Mouse (Mus musculus) stomach, embryonic 14.5 days (tissue): Measurements from ENCODE around the gene Slco3a1. TPM values are rescaled to one million over a fixed set of nuclear protein-coding genes. Genes with fewer than 3 reads are reported as not detected.

Experiments used
- ATAC-seq: fragments of 200-750 bp; cut with Nextera tagmentation; 2 replicates; pipeline ENCODE4 v1.8.0; 2017; ENCODE audit warnings: low read depth, moderate TSS enrichment; ENCODE audit not compliant: insufficient number of reproducible peaks, insufficient read depth, low FRiP score
- H3K27ac ChIP-seq: fragments of 300-500 bp; sonication (generic); 2 replicates; pipeline ENCODE4 v1.5.1; 2014; ENCODE audit warnings: mild to moderate bottlenecking, low read length, moderate library complexity, mixed read lengths
- H3K27me3 ChIP-seq: fragments of 300-500 bp; sonication (generic); 2 replicates; pipeline ENCODE4 v1.6.1; 2014; ENCODE audit warnings: low read length, control low read depth, mixed read lengths; ENCODE audit not compliant: control insufficient read depth, insufficient read depth
- H3K36me3 ChIP-seq: fragments of 300-500 bp; sonication (generic); 2 replicates; pipeline ENCODE4 v1.6.1; 2014; ENCODE audit warnings: mild to moderate bottlenecking, control low read depth, low read length, moderate library complexity, mixed read lengths; ENCODE audit not compliant: control insufficient read depth, insufficient read depth
- H3K4me1 ChIP-seq: fragments of 300-500 bp; sonication (generic); 2 replicates; pipeline ENCODE4 v1.6.1; 2014; ENCODE audit warnings: low read length, control low read depth, mixed read lengths; ENCODE audit not compliant: control insufficient read depth, insufficient read depth
- H3K4me2 ChIP-seq: fragments of 300-500 bp; sonication (generic); replicated peaks from 2 replicates; pipeline ENCODE4 v1.6.1; 2014; ENCODE audit warnings: low read depth, low read length, control low read depth
- H3K4me3 ChIP-seq: fragments of 300-500 bp; sonication (generic); 2 replicates; pipeline ENCODE4 v1.5.1; 2014; ENCODE audit warnings: low read depth, low read length, control low read depth
- H3K9ac ChIP-seq: fragments of 300-500 bp; sonication (generic); replicated peaks from 2 replicates; pipeline ENCODE4 v1.6.1; 2014; ENCODE audit warnings: low read depth, mild to moderate bottlenecking, control low read depth, low read length, moderate library complexity, mixed read lengths
- H3K9me3 ChIP-seq: fragments of 300-500 bp; sonication (generic); 2 replicates; pipeline ENCODE4 v1.6.1; 2016; ENCODE audit warnings: low read depth, low read length, control low read depth; ENCODE audit not compliant: control insufficient read depth
- WGBS: fragments of 180-500 bp; shearing (Covaris S2); extraction: QIAGEN DNeasy Blood & Tissue Kit; methylation state at CpG from one replicate; pipeline ENCODE4 v1.1.7; 2014; 5-methylcytosine and 5-hydroxymethylcytosine counted together
- polyA plus RNA-seq: library from polyadenylated mRNA; unstranded; fragments of >200 nt; fragmentation: Nextera tagmentation; extraction: Ambion mirVana; gene quantifications from 2 replicates; pipeline ENCODE4 v1.2.1, GENCODE M21; 2014

Slco3a1 gene
- polyA plus RNA-seq, 1 experiment from 2014 or later = 9.1 TPM

DNA sequence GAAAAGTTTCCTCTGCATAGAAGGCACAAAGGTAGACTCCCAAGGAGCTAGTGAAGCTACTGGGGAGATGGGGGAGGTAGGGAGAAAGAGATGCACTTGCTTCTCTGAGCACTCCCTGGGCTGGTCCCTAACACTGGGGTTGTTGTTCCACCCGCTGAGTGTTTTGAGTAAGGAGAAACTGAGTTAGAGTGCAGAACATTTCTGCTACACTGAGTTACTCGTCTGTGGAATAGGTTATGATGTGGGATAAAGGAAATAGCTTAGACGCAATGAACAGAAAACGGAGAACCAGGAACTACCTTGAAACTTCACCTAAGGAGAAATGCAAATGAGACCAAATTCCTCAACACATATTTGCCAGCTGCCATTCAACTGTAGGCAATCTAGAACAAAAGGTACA is 155.4 kb downstream of the Slco3a1 start:
- Histone ChIP-seq H3K36me3 (no peaks in the 10 kb centered on the region), H3K4me3 (no peak overlapping the region), H3K27me3 (no peaks in the 10 kb centered on the region), H3K4me2 (no peak overlapping the region), H3K9ac (no peak overlapping the region), H3K9me3 (no peaks in the 10 kb centered on the region), H3K27ac (no peak overlapping the region), H3K4me1 (no peaks in the 10 kb centered on the region)
- no peak for ATAC-seq
- 93% methylated on average over 4 of the region's 4 CpGs for WGBS

DNA sequence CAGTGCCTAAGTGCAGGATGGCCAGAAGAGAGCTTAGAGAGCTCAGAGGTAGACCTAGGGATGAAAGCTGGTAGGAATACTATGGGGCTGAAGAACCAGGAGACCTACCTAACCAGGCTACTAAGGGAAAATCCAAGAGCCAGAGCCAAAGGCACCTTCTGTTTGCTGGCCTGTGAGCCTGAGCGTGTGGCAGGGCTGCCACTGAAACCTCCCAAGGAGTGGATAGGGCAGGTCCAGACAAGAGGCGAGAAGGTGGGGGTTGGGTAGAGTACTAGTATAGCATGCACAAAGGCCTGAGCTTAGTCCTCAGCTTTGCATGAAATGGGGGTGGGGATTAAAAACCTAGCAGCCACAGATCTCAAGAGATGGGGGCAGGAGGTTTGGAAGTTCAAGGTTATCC is 156.3 kb downstream of the Slco3a1 start:
- H3K4me2 ChIP-seq = no peak overlapping the region
- no peak overlapping the region for H3K27ac ChIP-seq
- 63% methylated on average over 2 of the region's 2 CpGs for WGBS
- H3K27me3 ChIP-seq = no peaks in the 10 kb centered on the region
- no peaks in the 10 kb centered on the region for H3K9me3 ChIP-seq
- ATAC-seq = no peak
- H3K9ac ChIP-seq = no peak overlapping the region
- H3K4me3 ChIP-seq = no peak overlapping the region
- no peaks in the 10 kb centered on the region for H3K4me1 ChIP-seq
- H3K36me3 ChIP-seq = no peaks in the 10 kb centered on the region

DNA sequence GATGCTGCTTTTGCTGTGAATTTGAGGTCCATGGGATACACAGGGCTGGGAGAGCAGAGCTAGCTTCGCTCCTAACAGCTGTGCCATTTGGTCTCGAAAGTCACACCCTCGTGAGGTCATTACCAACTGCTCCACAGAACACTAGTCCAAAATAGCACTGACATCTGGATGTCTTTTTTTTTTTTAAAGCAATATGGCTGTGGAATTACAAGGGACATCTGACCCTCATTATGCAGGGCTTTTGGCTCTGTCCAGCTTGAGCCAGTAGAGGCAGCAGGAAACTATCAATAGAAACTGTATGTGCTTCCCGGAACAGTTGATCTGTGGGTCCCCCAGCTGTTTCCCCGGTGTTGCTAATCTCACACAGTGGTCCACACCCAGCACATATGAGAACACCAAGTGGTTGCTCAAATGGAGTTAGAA is 163.1 kb downstream of the Slco3a1 start:
- Histone ChIP-seq H3K4me3 (no peak overlapping the region), H3K4me2 (no peak overlapping the region), H3K27me3 (no peaks in the 10 kb centered on the region), H3K36me3 (no peaks in the 10 kb centered on the region), H3K9ac (no peak overlapping the region), H3K27ac (no peak overlapping the region), H3K4me1 (no peaks in the 10 kb centered on the region), H3K9me3 (no peaks in the 10 kb centered on the region)
- ATAC-seq = no peak
- 56% methylated on average over 5 of the region's 5 CpGs for WGBS

DNA sequence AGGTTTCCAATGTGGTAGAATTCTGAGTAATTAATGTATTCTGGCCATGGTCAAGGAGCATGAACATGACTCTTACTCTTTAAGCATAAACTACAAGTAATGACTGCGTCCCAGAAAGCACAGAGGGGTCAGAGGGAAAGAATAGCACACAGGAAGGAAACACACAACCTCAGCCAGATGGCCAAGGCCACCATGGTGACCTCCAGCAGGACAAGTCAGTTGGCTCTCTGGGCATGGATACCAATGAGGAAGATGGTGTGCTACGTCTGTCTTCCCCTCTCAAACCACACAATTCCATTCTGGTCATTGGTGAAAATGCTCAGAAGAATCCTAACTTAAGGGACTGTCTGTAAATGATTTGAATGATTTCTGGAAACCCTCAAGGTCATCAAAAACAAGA is 165.0 kb downstream of the Slco3a1 start:
- Histone ChIP-seq H3K9ac (no peak overlapping the region), H3K27ac (no peak overlapping the region), H3K4me3 (no peak overlapping the region), H3K4me2 (no peak overlapping the region), H3K9me3 (no peaks in the 10 kb centered on the region), H3K4me1 (no peaks in the 10 kb centered on the region), H3K27me3 (no peaks in the 10 kb centered on the region), H3K36me3 (no peaks in the 10 kb centered on the region)
- ATAC-seq = no peak
- 53% methylated on average over 2 of the region's 2 CpGs for WGBS

DNA sequence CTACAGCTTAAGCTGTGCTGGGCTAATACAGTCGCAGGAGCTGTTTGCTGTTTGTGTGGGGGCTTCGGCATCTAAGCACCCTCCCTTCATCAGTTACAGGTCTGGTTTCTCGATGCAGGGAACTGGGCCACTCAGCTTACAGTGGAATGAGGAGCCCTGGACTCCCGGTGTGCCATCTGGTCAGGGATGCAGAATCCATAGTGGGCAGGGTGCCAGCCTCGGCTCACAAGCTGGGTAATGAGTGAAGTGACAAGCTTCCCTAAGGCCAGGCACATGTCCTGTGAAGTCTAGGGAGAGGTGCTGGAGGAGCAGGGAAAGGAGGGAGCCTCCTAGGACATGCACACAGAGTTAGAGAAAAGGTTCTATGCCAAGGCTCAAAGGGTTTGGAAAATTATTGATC is 168.3 kb downstream of the Slco3a1 start:
- 67% methylated on average over 5 of the region's 5 CpGs for WGBS
- Histone ChIP-seq H3K9me3 (no peaks in the 10 kb centered on the region), H3K4me2 (no peak overlapping the region), H3K36me3 (no peaks in the 10 kb centered on the region), H3K4me1 (no peaks in the 10 kb centered on the region), H3K27ac (no peak overlapping the region), H3K27me3 (no peaks in the 10 kb centered on the region), H3K9ac (no peak overlapping the region), H3K4me3 (no peak overlapping the region)
- no peak for ATAC-seq

DNA sequence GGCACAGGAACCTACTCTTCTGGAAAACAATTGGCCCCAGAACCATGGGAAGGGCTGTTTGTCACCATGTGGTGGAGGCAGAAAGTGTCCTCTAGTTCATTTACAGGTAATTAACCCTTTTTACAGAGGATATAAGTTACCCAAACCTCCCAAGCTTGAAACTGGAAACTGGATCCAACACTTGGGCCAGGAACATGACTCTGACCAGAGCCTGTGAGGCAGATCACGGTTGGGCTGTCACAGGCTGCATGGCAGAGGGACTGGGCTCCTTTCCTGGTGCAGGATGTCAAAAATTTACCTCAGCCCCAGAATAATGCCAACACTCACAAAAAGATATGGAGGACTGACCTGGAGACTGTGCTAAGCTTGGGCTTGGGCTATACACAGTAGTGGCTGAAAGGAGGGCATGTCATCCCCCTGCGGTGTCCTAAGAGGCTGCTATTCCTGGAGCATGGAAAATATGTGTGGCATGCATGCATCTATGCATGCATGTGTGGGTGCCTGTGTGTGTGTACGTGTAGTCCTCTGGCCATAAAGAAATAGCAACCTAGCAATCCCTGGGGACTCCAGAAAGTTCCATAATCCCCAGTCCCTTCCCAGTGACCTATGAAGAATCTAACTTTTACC is 171.4 kb downstream of the Slco3a1 start:
- no peak overlapping the region for H3K4me2 ChIP-seq
- H3K27me3 ChIP-seq = no peaks in the 10 kb centered on the region
- no peaks in the 10 kb centered on the region for H3K36me3 ChIP-seq
- no peak overlapping the region for H3K9ac ChIP-seq
- H3K4me3 ChIP-seq = no peak overlapping the region
- no peaks in the 10 kb centered on the region for H3K4me1 ChIP-seq
- ATAC-seq = no peak
- 86% methylated on average over 3 of the region's 3 CpGs for WGBS
- no peaks in the 10 kb centered on the region for H3K9me3 ChIP-seq
- H3K27ac ChIP-seq = no peak overlapping the region

DNA sequence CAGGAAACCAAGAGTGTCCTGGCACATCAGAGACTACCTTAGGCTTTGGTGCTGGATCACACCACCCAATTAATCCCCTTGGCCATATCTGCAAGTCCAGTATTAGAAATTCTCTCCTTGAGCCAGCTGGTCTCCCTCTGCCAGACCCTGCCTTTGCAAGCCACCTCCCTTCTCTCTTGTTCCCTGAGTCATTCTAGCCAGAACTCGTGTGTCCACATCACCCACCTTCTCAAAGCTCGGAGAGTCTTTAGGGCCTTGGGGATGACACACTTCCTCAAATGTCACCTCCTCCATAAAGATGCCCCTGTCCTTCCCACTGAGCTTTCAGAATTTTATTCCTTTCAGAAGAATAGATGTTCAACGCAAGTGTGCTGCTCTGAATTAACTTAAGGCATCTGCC is 172.3 kb downstream of the Slco3a1 start:
- Histone ChIP-seq H3K36me3 (no peaks in the 10 kb centered on the region), H3K9ac (no peak overlapping the region), H3K27me3 (no peaks in the 10 kb centered on the region), H3K9me3 (no peaks in the 10 kb centered on the region), H3K4me3 (no peak overlapping the region), H3K4me2 (no peak overlapping the region), H3K4me1 (no peaks in the 10 kb centered on the region), H3K27ac (no peak overlapping the region)
- no peak for ATAC-seq
- 63% methylated on average over 3 of the region's 3 CpGs for WGBS

DNA sequence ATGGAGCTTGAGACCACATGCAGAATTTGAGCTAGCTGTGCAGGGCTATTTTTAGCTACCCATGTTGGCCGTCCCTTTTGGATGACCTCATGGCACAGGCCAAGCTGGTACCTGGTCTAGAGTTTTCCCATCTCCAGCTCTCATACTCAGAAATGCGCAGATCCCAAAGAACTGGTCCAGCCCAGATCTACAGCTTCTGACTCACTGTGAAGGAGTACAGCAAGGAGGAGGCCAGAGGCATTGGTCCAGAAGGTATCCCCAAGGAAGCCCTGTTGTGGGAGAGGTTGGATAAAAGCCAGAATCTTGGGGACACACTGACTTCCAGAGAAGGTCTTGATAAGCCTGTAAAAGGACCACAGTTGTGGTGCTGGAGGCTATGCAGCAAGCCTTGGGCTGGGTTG is 172.7 kb downstream of the Slco3a1 start:
- H3K36me3 ChIP-seq = no peaks in the 10 kb centered on the region
- no peak overlapping the region for H3K9ac ChIP-seq
- H3K27ac ChIP-seq = no peak overlapping the region
- H3K27me3 ChIP-seq = no peaks in the 10 kb centered on the region
- H3K4me1 ChIP-seq = no peaks in the 10 kb centered on the region
- no peak for ATAC-seq
- no peak overlapping the region for H3K4me3 ChIP-seq
- H3K9me3 ChIP-seq = no peaks in the 10 kb centered on the region
- 76% methylated on average over 2 of the region's 2 CpGs for WGBS
- no peak overlapping the region for H3K4me2 ChIP-seq

DNA sequence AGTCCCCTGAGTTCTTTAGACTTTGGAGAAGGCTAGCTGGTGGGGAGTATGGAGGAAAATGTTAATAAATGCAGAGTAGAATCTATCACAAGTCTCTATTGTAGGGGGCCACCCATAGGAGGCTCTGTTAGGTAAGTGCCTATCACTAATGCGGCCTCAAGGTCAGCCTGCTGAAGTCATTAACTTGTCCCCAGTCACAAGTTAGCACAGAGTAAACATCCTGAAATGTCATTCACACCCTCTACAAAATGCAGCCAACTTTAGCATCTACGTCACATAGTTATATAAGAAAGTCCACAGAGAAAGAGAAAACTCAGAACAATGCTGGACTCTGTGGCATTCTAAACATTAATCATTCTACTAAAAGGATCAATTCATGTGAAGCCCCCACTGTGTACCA is 173.5 kb downstream of the Slco3a1 start:
- Histone ChIP-seq H3K4me3 (no peak overlapping the region), H3K36me3 (no peaks in the 10 kb centered on the region), H3K4me1 (no peaks in the 10 kb centered on the region), H3K27me3 (no peaks in the 10 kb centered on the region), H3K9ac (no peak overlapping the region), H3K4me2 (no peak overlapping the region), H3K9me3 (no peaks in the 10 kb centered on the region), H3K27ac (no peak overlapping the region)
- no peak for ATAC-seq
- 83% methylated on average over 2 of the region's 2 CpGs for WGBS
